8 mouse cellular contexts compared by ENCODE assay signal in genomic region chr11:84523321-84523831, GRCm38 (mm10). TPM values are rescaled to one million over a fixed set of nuclear protein-coding genes. Genes with fewer than 3 reads are reported as not detected.
DNase-seq lines count a peak whose midpoint lies in the region; ATAC-seq and TF ChIP-seq lines count a peak whose summit lies in the region.

No protein-coding gene starts in this region.

- WGBS in forebrain, embryonic 10.5 days = under 1% methylated on average over 16 of the region's 16 CpGs

- peak; percentile 60 for DNase-seq in cerebellum, adult 11 months
- peak; percentile 50 for DNase-seq in forebrain, embryonic 10.5 days (ENCODE audit: extremely low spot score, low spot score)
- DNase-seq in kidney, postnatal 4 days = peak; percentile 35 to 48
- no peak for DNase-seq in B cell, adult 2 months
- DNase-seq in layer of hippocampus, postnatal 36 days = no peak
- DNase-seq in urinary bladder, adult 2 months (ENCODE audit: low spot score) = no peak

- H3K27ac ChIP-seq in forebrain, embryonic 10.5 days = no peak overlapping the region

- H3K9me3 ChIP-seq in E14TG2a.4 (ENCODE audit: low read length) = peaks cover 11% of the 10 kb centered on the region
- H3K9me3 ChIP-seq in forebrain, embryonic 10.5 days = 0 out of 2 replicates have a peak, but pooled peaks cover 3% of the 10 kb centered on the region

- peaks cover 77% of the 10 kb centered on the region for H3K4me1 ChIP-seq in E14TG2a.4 (replicated peaks; ENCODE audit: low read depth, low read length)
- peaks cover 55% of the 10 kb centered on the region for H3K4me1 ChIP-seq in forebrain, embryonic 10.5 days

- H3K36me3 ChIP-seq in E14TG2a.4 (ENCODE audit: insufficient read depth, low read length) = no peaks in the 10 kb centered on the region
- no peaks in the 10 kb centered on the region for H3K36me3 ChIP-seq in forebrain, embryonic 10.5 days (replicated peaks)

- peak overlapping the region; percentile 74; the same call in 1 of the 2 replicates for H3K4me3 ChIP-seq in E14TG2a.4 (replicated peaks; ENCODE audit: low read length)
- peak overlapping the region; percentile 61 for H3K4me3 ChIP-seq in forebrain, embryonic 10.5 days

- ATAC-seq in cerebellum, adult (ENCODE audit: insufficient number of reproducible peaks, low FRiP score, low TSS enrichment) = no peak

- no peak for TF ChIP-seq CTCF in E14TG2a.4 (conservative IDR thresholded peaks at IDR 0.05; ENCODE audit: low read length)

- H3K27me3 ChIP-seq in E14TG2a.4 (ENCODE audit: insufficient read depth, low read length) = peaks cover 100% of the 10 kb centered on the region
- peaks cover 100% of the 10 kb centered on the region for H3K27me3 ChIP-seq in forebrain, embryonic 10.5 days (ENCODE audit: poor library complexity, severe bottlenecking)

RNA-seq across cellular contexts. Expression of gene Lhx1, which starts 2.0 kb away (rescaled TPM):
- polyA plus RNA-seq in forebrain, embryonic 10.5 days (2016; fragmentation: Nextera tagmentation; extraction: Ambion mirVana) = 1.3 and 2.6 TPM in 2 replicates
- under 1 TPM; 0.20 to 0.65 TPM for total RNA-seq in layer of hippocampus, postnatal 36 days (2021)
- not detected in 2 replicates for polyA plus RNA-seq in urinary bladder, adult 2 months (2012; rRNA removed)

RNA-seq across cellular contexts. Expression of gene Aatf, which starts 10.1 kb away (rescaled TPM):
- 63.2 and 64.7 TPM in 2 replicates for polyA plus RNA-seq in forebrain, embryonic 10.5 days (2016; fragmentation: Nextera tagmentation; extraction: Ambion mirVana)
- total RNA-seq in layer of hippocampus, postnatal 36 days (2021) = 10 to 100 TPM; 20.4 to 21.6 TPM
- polyA plus RNA-seq in urinary bladder, adult 2 months (2012; rRNA removed) = 6.2 and 9.8 TPM in 2 replicates

Comparison
In these comparisons a context has a peak if more than half of its experiments do, and no peak if none do; other contexts are left out.
1. DNase-seq: peak in cerebellum, adult 11 months (single experiment), forebrain, embryonic 10.5 days (single experiment) and kidney, postnatal 4 days (2 of 2); none in B cell, adult 2 months (0 of 2), layer of hippocampus, postnatal 36 days (0 of 2) and urinary bladder, adult 2 months (single experiment).